Mouse (Mus musculus) MEL (cell line): Measurements from ENCODE around the gene Pyy. TPM values are rescaled to one million over a fixed set of nuclear protein-coding genes. Genes with fewer than 3 reads are reported as not detected.
A peak's percentile ranks its signal among the peaks of the same experiment; 100 is the strongest.

Source experiments
- DNase-seq: peaks from one replicate; pipeline ENCODE4 v3.0.0; 2011; ENCODE audit warnings: low read depth, low spot score
- H3K27ac ChIP-seq: 2 replicates; pipeline ENCODE4 v1.5.1; 2012; ENCODE audit warnings: low read depth, mild to moderate bottlenecking, control low read depth, low read length, moderate library complexity; ENCODE audit not compliant: control insufficient read depth
- H3K27me3 ChIP-seq, 2 experiments: fragments of 150-350 bp in 1 of 2; sonication (generic) in 1 of 2; 2 replicates each; pipeline ENCODE4 v1.6.1; 2012; ENCODE audit warnings: low read length in 2 of 2, mild to moderate bottlenecking in 2 of 2, improper control_type of control experiment in 1 of 2, moderate library complexity in 1 of 2; ENCODE audit not compliant: insufficient read depth in 2 of 2, control insufficient read depth in 1 of 2
- H3K36me3 ChIP-seq, 2 experiments: 2 replicates each; pipeline ENCODE4 v1.6.1; 2012 to 2014; ENCODE audit warnings: low read length in 2 of 2, improper control_type of control experiment in 1 of 2, inconsistent platforms in 1 of 2, mild to moderate bottlenecking in 1 of 2; ENCODE audit not compliant: insufficient read depth in 2 of 2, control insufficient read depth in 1 of 2
- H3K4me1 ChIP-seq, 2 experiments: fragments of 150-350 bp in 1 of 2; sonication (generic) in 1 of 2; 2 replicates each; pipeline ENCODE4 v1.6.1; 2012; ENCODE audit warnings: low read length in 2 of 2, improper control_type of control experiment in 1 of 2, mild to moderate bottlenecking in 1 of 2; ENCODE audit not compliant: insufficient read depth in 2 of 2, control insufficient read depth in 1 of 2
- H3K4me3 ChIP-seq, 2 experiments: fragments of 150-350 bp in 1 of 2; sonication (generic) in 1 of 2; 2 replicates each; pipeline ENCODE4 v1.5.1; 2012; ENCODE audit warnings: low read depth in 2 of 2, low read length in 2 of 2, mild to moderate bottlenecking in 2 of 2, moderate library complexity in 2 of 2, control low read depth in 1 of 2, improper control_type of control experiment in 1 of 2; ENCODE audit not compliant: control insufficient read depth in 1 of 2, insufficient read depth in 1 of 2
- H3K79me2 ChIP-seq: 2 replicates; pipeline ENCODE4 v1.6.1; 2012; ENCODE audit warnings: mild to moderate bottlenecking, low read length, moderate library complexity; ENCODE audit not compliant: control insufficient read depth, poor library complexity, insufficient read depth
- H3K9ac ChIP-seq: 2 replicates; pipeline ENCODE4 v1.6.1; 2012; ENCODE audit warnings: low read depth, mild to moderate bottlenecking, control low read depth, low read length, moderate library complexity; ENCODE audit not compliant: control insufficient read depth, poor library complexity, severe bottlenecking
- H3K9me3 ChIP-seq: fragments of 150-350 bp; sonication (generic); replicated peaks from 2 replicates; pipeline ENCODE4 v1.6.1; 2012; ENCODE audit warnings: mild to moderate bottlenecking, low read length, improper control_type of control experiment, moderate library complexity; ENCODE audit not compliant: insufficient read depth
- CHD1 ChIP-seq: IDR thresholded peaks from 2 replicates; pipeline ENCODE4 v1.6.1; 2012; ENCODE audit warnings: low read depth, mild to moderate bottlenecking, inconsistent platforms, low read length, improper control_type of control experiment
- ELF1 ChIP-seq: IDR thresholded peaks from 2 replicates; pipeline ENCODE4 v1.6.1; 2014; ENCODE audit warnings: low read depth, mild to moderate bottlenecking, inconsistent platforms, low read length, improper control_type of control experiment, moderate library complexity
- EP300 ChIP-seq, 2 experiments: IDR thresholded peaks; 2 replicates each; pipeline ENCODE4 v1.6.1; 2011; ENCODE audit warnings: improper control_type of control experiment in 2 of 2, low read length in 2 of 2, low read depth in 1 of 2, mild to moderate bottlenecking in 1 of 2
- GABPA ChIP-seq: IDR thresholded peaks from 2 replicates; pipeline ENCODE4 v1.6.1; 2012; ENCODE audit warnings: low read depth, mild to moderate bottlenecking, inconsistent platforms, low read length, improper control_type of control experiment, moderate library complexity
- HCFC1 ChIP-seq: IDR thresholded peaks from 2 replicates; pipeline ENCODE4 v1.6.1; 2012; ENCODE audit warnings: low read depth, mild to moderate bottlenecking, inconsistent platforms, low read length, improper control_type of control experiment, moderate library complexity
- JUND ChIP-seq: IDR thresholded peaks from 2 replicates; pipeline ENCODE4 v1.6.1; 2011; ENCODE audit warnings: low read depth, mild to moderate bottlenecking, improper control_type of control experiment, low read length
- MAZ ChIP-seq: IDR thresholded peaks from 2 replicates; pipeline ENCODE4 v1.6.1; 2012; ENCODE audit warnings: low read depth, mild to moderate bottlenecking, inconsistent platforms, low read length, improper control_type of control experiment
- MYC ChIP-seq: IDR thresholded peaks from 2 replicates; pipeline ENCODE4 v1.6.1; 2011; ENCODE audit warnings: low read depth, mild to moderate bottlenecking, low read length, improper control_type of control experiment, moderate library complexity
- NELFE ChIP-seq: IDR thresholded peaks from 2 replicates; pipeline ENCODE4 v1.6.1; 2011; ENCODE audit warnings: low read depth, low read length, improper control_type of control experiment
- NRF1 ChIP-seq: IDR thresholded peaks from 2 replicates; pipeline ENCODE4 v1.6.1; 2014; ENCODE audit warnings: low read depth, mild to moderate bottlenecking, inconsistent platforms, low read length, improper control_type of control experiment, moderate library complexity; ENCODE audit not compliant: poor library complexity, insufficient read depth, severe bottlenecking
- TBP ChIP-seq: IDR thresholded peaks from 2 replicates; pipeline ENCODE4 v1.8.0; 2011; ENCODE audit warnings: low read depth, low read length, improper control_type of control experiment
- UBTF ChIP-seq: IDR thresholded peaks from 2 replicates; pipeline ENCODE4 v1.6.1; 2012; ENCODE audit warnings: low read depth, mild to moderate bottlenecking, inconsistent platforms, low read length, improper control_type of control experiment, moderate library complexity, borderline replicate concordance; ENCODE audit not compliant: insufficient read depth
- ZKSCAN1 ChIP-seq: IDR thresholded peaks from 2 replicates; pipeline ENCODE4 v1.6.1; 2012; ENCODE audit warnings: low read depth, mild to moderate bottlenecking, inconsistent platforms, low read length, improper control_type of control experiment, moderate library complexity
- polyA plus RNA-seq, 2 experiments: library from polyadenylated mRNA; stranded (reverse) in 1 of 2; unstranded in 1 of 2; fragments of >175 nt in 1 of 2; fragments of >200 nt in 1 of 2; gene quantifications; 2 replicates each; pipeline versions ENCODE4 v1.2.1 to v1.2.4; 2012; ENCODE audit warnings: low replicate concordance in 2 of 2, low read depth in 1 of 2; ENCODE audit not compliant: insufficient read length in 2 of 2, insufficient read depth in 1 of 2, missing spikeins in 1 of 2
- total RNA-seq: library from RNA; depleted of rRNA; stranded (reverse); fragments of 300-350 nt; gene quantifications from 2 replicates; pipeline ENCODE4 v1.2.3, GENCODE M21; 2012

The Pyy gene
- total and polyA plus RNA-seq, 3 experiments: not detected

DNA sequence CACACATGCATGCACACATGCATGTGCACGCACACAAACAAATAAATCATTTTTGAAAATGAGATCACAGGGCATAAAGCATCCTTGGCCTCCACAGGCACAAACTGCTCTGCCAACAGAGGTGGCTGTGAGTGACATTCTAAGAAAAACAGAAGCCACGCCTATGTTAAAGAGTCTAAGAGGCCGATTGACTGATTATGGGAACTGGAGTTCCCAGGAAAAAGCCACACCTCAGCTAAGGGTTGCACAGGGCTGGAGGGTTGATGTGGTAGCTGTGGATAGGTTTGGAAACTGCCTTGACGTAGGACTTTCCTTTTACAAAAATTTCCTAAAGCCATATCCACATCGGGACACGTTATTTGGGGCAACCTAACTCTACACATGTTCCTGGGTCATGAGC, 9.8 kb upstream of the Pyy start:
- peaks cover 0 to 3% of the 10 kb centered on the region in 2 experiments; a peak in 1 of 4 replicates for H3K4me1 ChIP-seq
- DNase-seq: no peak
- no peak overlapping the region for H3K27ac ChIP-seq
- TF ChIP-seq TBP: no peak
- TF ChIP-seq ZKSCAN1: no peak
- no peak overlapping the region for H3K9ac ChIP-seq
- no peak overlapping the region for H3K4me3 ChIP-seq
- H3K9me3 ChIP-seq: no peaks in the 10 kb centered on the region
- H3K79me2 ChIP-seq: no peaks in the 10 kb centered on the region
- H3K27me3 ChIP-seq: peaks cover 0 to 4% of the 10 kb centered on the region in 2 experiments; a peak in 3 of 4 replicates
- H3K36me3 ChIP-seq: no peaks in the 10 kb centered on the region

DNA sequence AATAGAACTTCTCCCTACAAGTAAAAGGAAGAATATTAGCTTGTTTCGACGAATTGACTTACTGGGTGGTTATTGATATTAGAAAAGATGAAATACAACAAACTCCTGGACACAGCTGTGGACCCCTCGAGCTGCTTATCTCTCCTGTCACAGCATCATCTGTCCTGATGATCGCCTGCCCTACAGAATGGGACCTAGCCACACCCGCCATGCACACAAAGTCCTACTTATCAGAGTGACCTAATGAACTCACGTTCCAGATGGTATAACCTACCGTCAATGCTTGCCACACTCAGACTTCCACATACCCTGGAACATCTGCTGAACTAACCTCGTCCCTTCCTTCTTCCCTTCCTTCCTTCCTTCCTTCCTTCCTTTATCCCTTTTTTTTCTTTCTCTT, 8.6 kb upstream of the Pyy start:
- peaks cover 0 to 5% of the 10 kb centered on the region in 2 experiments; a peak in 1 of 4 replicates for H3K4me1 ChIP-seq
- H3K79me2 ChIP-seq: no peaks in the 10 kb centered on the region
- H3K36me3 ChIP-seq: no peaks in the 10 kb centered on the region
- no peak overlapping the region for H3K9ac ChIP-seq
- H3K4me3 ChIP-seq: no peak overlapping the region
- peaks cover 0 to 4% of the 10 kb centered on the region in 2 experiments; a peak in 3 of 4 replicates for H3K27me3 ChIP-seq
- no peak for DNase-seq
- TF ChIP-seq NELFE: no peak
- TF ChIP-seq HCFC1: no peak
- no peak for TF ChIP-seq NRF1
- no peak for TF ChIP-seq UBTF
- TF ChIP-seq JUND: no peak
- TF ChIP-seq GABPA: no peak
- no peak for TF ChIP-seq TBP
- no peak for TF ChIP-seq MAZ
- no peak for TF ChIP-seq MYC
- no peak for TF ChIP-seq ELF1
- TF ChIP-seq CHD1: no peak
- H3K27ac ChIP-seq: no peak overlapping the region
- H3K9me3 ChIP-seq: no peaks in the 10 kb centered on the region

DNA sequence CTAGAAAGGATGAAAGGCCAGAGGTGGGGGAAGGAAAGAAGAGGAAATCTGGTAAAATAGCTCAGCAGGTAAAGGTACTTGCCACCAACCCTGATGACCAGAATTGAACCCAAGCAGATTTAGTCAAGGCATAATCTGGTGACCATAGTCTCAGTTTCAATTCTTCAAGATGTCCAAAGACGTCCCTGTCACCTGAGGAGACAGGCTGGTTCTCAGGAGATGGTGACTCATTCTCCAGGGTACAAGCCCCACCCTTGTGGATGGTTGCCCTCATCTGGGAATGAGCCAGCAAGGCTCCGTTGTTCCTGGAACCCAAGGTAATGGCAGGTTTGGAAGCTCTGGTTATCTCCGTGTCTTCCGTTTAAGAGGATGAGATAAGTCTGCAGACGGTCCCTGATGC, 3.9 kb upstream of the Pyy start:
- Histone ChIP-seq H3K9me3 (no peaks in the 10 kb centered on the region), H3K27ac (no peak overlapping the region), H3K4me3 (no peak overlapping the region), H3K4me1 (peaks cover 0 to 5% of the 10 kb centered on the region in 2 experiments; a peak in 1 of 4 replicates)
- no peak for TF ChIP-seq HCFC1
- no peak for TF ChIP-seq MAZ
- TF ChIP-seq EP300 (IDR thresholded peaks at IDR 0.05; ENCODE audit: low read depth in 1 of 2, low read length in 2 of 2): 0 out of 4 replicates have a peak, but pooled peaks of 1 of the 2 experiments have one; percentile 17
- TF ChIP-seq, all 39 proteins: peak for 1
- H3K27me3 ChIP-seq: peaks cover 0 to 4% of the 10 kb centered on the region in 2 experiments; a peak in 3 of 4 replicates
- no peaks in the 10 kb centered on the region for H3K79me2 ChIP-seq
- no peak for DNase-seq
- no peak overlapping the region for H3K9ac ChIP-seq
- H3K36me3 ChIP-seq: no peaks in the 10 kb centered on the region
